Mouse (Mus musculus) brain, embryonic 14.5 days (tissue): ENCODE results near the gene Hsd17b7.

Source experiments
- CTCF ChIP-seq: fragments of 200-500 bp; IDR thresholded peaks from 2 replicates; pipeline ENCODE4 v1.5.1; 2012; ENCODE audit warnings: inconsistent platforms, mild to moderate bottlenecking, moderate library complexity, borderline replicate concordance; ENCODE audit not compliant: insufficient read depth, insufficient read length; ENCODE audit errors: extremely low read depth
- POLR2A ChIP-seq: fragments of 200-500 bp; IDR thresholded peaks from 2 replicates; pipeline ENCODE4 v1.6.1; 2012; ENCODE audit warnings: mild to moderate bottlenecking, inconsistent platforms, borderline replicate concordance; ENCODE audit not compliant: poor library complexity, insufficient read depth, insufficient read length, severe bottlenecking; ENCODE audit errors: extremely low read depth

DNA sequence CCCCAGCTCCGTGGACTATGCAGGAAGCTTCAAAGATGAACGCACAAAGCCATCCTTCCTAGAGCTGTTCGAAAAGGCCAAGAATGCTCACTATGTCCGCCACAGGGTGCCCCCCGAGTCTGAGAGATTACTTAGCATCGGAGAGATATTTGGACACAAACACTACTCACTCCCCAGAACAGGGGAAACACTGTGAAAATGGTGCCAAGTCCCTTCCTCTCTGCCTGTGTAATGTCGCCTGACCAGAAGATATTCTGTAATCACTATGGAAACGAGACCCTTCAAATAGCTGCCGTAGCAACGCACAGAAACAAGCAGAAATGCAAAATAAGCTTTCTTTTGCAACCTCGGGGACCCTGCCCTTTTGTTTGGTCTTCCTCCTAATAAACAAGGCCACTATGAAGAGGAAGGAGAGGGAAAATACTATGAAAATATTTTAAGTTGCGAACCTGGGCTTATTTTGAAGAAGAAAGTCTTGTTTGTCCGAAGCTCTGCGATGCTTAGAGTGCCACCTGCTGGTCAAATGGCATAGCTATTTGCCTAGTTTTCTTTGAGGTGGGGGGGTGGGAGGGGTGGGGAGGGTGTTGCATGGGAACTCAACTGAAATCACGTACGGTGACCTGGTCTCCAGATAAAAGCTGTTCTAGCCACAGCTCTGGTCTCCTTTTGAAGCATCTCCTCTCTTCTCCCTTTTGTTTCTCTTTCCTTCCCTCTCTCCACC lies 34.9 kb downstream of the Hsd17b7 start:
- TF ChIP-seq CTCF, result peak; percentile 67; the same call in 1 of the 2 replicates
- TF ChIP-seq POLR2A, result no peak
